Mouse (Mus musculus) kidney, embryonic 14.5 days (tissue): ENCODE data around the gene Tmc4. TPM values are rescaled to one million over a fixed set of nuclear protein-coding genes. Genes with fewer than 3 reads are reported as not detected.
"Not testable (repeated sequence)": the region's sequence is repeated elsewhere in the genome, so short reads cannot be mapped to it uniquely, and the experiment has no call there.

Experiments
- ATAC-seq: fragments of 200-750 bp; cut with Nextera tagmentation; 2 replicates; pipeline ENCODE4 v1.8.0; 2017; ENCODE audit warnings: moderate number of reproducible peaks, mild to moderate bottlenecking, moderate TSS enrichment, moderate library complexity; ENCODE audit not compliant: low FRiP score, low TSS enrichment
- H3K27ac ChIP-seq: fragments of 300-500 bp; sonication (generic); 2 replicates; pipeline ENCODE4 v1.5.1; 2014; ENCODE audit warnings: low read depth, mild to moderate bottlenecking, low read length, moderate library complexity, mixed read lengths
- H3K27me3 ChIP-seq: fragments of 300-500 bp; sonication (generic); 2 replicates; pipeline ENCODE4 v1.6.1; 2014; ENCODE audit warnings: mild to moderate bottlenecking, low read length; ENCODE audit not compliant: control insufficient read depth, insufficient read depth
- H3K36me3 ChIP-seq: fragments of 300-500 bp; sonication (generic); 2 replicates; pipeline ENCODE4 v1.6.1; 2014; ENCODE audit warnings: low read length, mixed read lengths; ENCODE audit not compliant: control insufficient read depth, insufficient read depth
- H3K4me1 ChIP-seq: fragments of 300-500 bp; sonication (generic); 2 replicates; pipeline ENCODE4 v1.6.1; 2014; ENCODE audit warnings: low read length, mixed read lengths; ENCODE audit not compliant: control insufficient read depth, insufficient read depth
- H3K4me2 ChIP-seq: fragments of 300-500 bp; sonication (generic); replicated peaks from 2 replicates; pipeline ENCODE4 v1.6.1; 2014; ENCODE audit warnings: low read depth, mild to moderate bottlenecking, low read length
- H3K4me3 ChIP-seq: fragments of 300-500 bp; sonication (generic); 2 replicates; pipeline ENCODE4 v1.5.1; 2014; ENCODE audit warnings: mild to moderate bottlenecking, low read length
- H3K9ac ChIP-seq: fragments of 300-500 bp; sonication (generic); 2 replicates; pipeline ENCODE4 v1.6.1; 2014; ENCODE audit warnings: low read depth, mild to moderate bottlenecking, low read length, moderate library complexity
- H3K9me3 ChIP-seq: fragments of 300-500 bp; sonication (generic); 2 replicates; pipeline ENCODE4 v1.6.1; 2016; ENCODE audit warnings: low read length; ENCODE audit not compliant: control insufficient read depth
- WGBS: fragments of 180-500 bp; shearing (Covaris S2); extraction: QIAGEN DNeasy Blood & Tissue Kit; methylation state at CpG from one replicate; pipeline ENCODE4 v1.1.7; 2014; 5-methylcytosine and 5-hydroxymethylcytosine counted together
- polyA plus RNA-seq: library from polyadenylated mRNA; unstranded; fragments of >200 nt; fragmentation: Nextera tagmentation; extraction: Ambion mirVana; gene quantifications from 2 replicates; pipeline ENCODE4 v1.2.1, GENCODE M21; 2014

Tmc4 gene
- polyA plus RNA-seq, 1 experiment from 2014 or later, result 19.9 TPM

DNA sequence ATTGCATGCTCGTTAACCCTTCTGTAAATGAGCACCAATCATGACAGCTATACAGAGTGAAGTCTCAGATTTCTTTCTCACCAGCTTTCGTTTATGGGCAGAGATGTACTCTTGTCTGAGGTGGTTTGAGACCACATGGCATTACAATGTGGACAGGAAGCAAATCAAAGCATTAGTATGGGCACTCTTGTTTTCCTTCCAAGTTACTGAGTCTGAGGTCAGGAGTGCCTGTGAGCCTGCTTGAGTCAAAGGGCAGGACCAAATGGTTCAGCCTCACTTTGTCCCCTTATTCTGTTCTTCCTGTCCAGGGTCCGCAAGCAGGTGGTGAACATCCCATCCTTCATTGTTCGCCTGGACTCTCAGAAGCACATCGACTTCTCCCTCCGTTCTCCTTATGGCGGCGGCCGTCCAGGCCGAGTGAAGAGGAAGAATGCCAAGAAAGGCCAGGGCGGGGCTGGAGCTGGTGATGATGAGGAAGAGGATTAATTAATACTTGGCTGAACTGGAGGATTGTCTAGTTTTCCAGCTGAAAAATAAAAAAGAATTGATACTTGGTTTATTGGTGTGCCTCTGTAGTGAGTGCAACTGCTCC is 29.1 kb upstream of the Tmc4 start:
- WGBS, result 62% methylated on average over 11 of the region's 11 CpGs
- ATAC-seq, result no peak
- peaks cover 3% of the 10 kb centered on the region; the same call in 1 of the 2 replicates for H3K4me1 ChIP-seq
- H3K4me2 ChIP-seq, result peak overlapping the region; percentile 87
- H3K4me3 ChIP-seq, result peak overlapping the region; percentile 91
- no peak overlapping the region for H3K27ac ChIP-seq
- H3K9ac ChIP-seq, result peak overlapping the region; percentile 94; the same call in 1 of the 2 replicates
- H3K27me3 ChIP-seq, result no peaks in the 10 kb centered on the region
- H3K36me3 ChIP-seq, result peaks cover 26% of the 10 kb centered on the region
- H3K9me3 ChIP-seq, result no peaks in the 10 kb centered on the region

DNA sequence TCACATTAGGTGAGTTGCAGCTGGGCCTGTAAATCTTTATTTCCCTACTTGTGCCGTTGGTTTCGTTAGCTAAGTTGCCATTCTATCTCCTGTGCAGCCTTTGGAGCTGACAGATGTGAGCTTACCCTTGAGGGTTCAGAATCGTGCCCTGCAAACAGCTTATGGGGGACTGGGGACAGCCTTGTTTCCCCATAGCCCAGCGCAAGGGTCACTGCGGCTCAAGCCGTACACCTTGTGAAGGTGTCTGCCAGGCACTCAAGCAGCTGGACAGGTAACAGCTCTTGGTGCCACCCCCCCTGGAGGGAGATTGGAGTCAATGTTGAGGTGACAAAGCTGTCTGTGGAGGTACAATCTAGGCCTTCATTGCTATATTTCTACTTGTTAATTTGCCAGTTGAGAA is 28.6 kb upstream of the Tmc4 start:
- Histone ChIP-seq H3K27me3 (no peaks in the 10 kb centered on the region), H3K4me1 (peaks cover 3% of the 10 kb centered on the region; the same call in 1 of the 2 replicates), H3K4me3 (peak overlapping the region; percentile 91), H3K36me3 (peaks cover 30% of the 10 kb centered on the region), H3K4me2 (peak overlapping the region; percentile 87), H3K9ac (peak overlapping the region; percentile 94), H3K9me3 (no peaks in the 10 kb centered on the region), H3K27ac (no peak overlapping the region)
- no peak for ATAC-seq
- 17% methylated on average over 6 of the region's 6 CpGs for WGBS

DNA sequence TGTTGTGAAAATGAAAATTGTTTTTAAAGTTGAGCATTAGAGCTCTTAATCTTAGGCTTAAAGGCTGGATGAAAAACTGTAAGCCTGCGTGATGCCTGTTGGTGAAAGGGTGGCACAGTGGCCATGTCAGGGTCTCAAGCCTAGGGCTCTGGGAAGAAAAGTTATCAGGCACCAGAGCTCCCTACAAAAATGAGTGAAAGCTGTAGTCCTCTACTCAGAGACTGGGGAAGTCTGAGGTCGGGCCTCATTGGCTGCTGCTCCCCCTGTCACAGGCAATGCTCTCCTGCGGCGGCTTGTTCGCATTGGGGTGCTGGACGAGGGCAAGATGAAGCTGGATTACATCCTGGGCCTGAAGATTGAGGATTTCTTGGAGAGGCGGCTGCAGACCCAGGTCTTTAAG is 28.1 kb upstream of the Tmc4 start:
- peaks cover 32% of the 10 kb centered on the region for H3K36me3 ChIP-seq
- H3K9ac ChIP-seq, result peak overlapping the region; percentile 94
- ATAC-seq, H3K4me1 ChIP-seq, H3K27me3 ChIP-seq, H3K9me3 ChIP-seq: not testable (repeated sequence)
- H3K4me3 ChIP-seq, result peak overlapping the region; percentile 91
- WGBS, result 1% methylated on average over 6 of the region's 7 CpGs
- H3K4me2 ChIP-seq, result peak overlapping the region; percentile 87
- H3K27ac ChIP-seq, result peak overlapping the region; percentile 95; the same call in 1 of the 2 replicates

DNA sequence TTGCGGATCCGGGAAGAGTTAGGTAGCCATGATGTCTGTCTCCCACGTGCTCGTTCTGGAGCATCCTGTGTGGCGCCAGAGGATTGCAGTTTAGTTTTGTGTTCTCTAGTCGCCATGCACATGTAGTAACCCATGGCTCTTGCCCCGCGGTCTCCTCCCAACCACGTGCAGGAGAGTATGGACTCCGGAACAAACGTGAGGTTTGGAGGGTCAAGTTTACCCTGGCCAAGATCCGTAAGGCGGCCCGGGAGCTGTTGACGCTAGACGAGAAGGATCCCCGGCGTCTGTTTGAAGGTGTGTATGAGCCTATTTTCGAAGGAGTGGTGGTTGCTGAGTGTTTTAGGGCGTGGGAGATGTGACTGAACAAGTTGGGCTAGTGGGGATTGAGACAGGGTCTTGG is 27.1 kb upstream of the Tmc4 start:
- ATAC-seq, result peak; percentile 25
- Histone ChIP-seq H3K9ac (peak overlapping the region; percentile 94), H3K36me3 (peaks cover 40% of the 10 kb centered on the region), H3K27me3 (no peaks in the 10 kb centered on the region), H3K4me2 (peak overlapping the region; percentile 87), H3K4me1 (peaks cover 3% of the 10 kb centered on the region; the same call in 1 of the 2 replicates), H3K27ac (peak overlapping the region; percentile 95), H3K4me3 (peak overlapping the region; percentile 91), H3K9me3 (no peaks in the 10 kb centered on the region)
- 0% methylated on average over 20 of the region's 20 CpGs for WGBS

DNA sequence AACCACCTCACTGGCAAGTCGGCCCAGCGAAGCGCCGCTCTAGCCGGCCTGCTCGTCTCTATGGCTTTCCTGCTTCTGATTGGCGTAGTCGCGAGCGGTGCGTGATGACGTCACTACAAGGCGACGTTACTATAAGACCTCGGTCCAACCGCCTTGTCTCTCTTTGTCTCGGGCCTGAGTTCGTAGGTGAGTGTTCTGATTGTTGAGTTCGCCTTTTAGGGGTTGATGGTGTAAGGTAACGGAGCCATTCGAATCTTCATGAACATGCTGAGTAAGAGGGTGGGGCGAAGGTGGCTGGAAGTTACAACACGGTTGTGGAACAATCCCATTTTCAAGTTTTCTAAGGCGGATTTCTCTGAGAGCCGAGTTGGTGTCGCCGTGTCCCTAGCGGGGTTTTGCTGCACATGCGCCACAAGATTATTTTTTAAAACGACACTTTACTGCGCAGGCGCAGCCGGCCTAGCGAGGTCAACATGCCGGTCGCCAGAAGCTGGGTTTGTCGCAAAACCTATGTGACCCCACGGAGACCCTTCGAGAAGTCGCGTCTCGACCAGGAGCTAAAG is 26.6 kb upstream of the Tmc4 start, which contains the start of gene Rps9:
Gene Rps9, plus strand, starts transcription at position 115 of the 563 bp plus-strand sequence.
- WGBS, result 1% methylated on average over 42 of the region's 42 CpGs
- Histone ChIP-seq H3K27ac (peak within 1 kb of the TSS; percentile 95), H3K36me3 (peaks cover 40% of the 10 kb centered on the region), H3K27me3 (no peaks in the 10 kb centered on the region), H3K4me3 (peak within 1 kb of the TSS; percentile 91), H3K9ac (peak within 1 kb of the TSS; percentile 94), H3K9me3 (no peaks in the 10 kb centered on the region), H3K4me2 (peak within 1 kb of the TSS; percentile 87), H3K4me1 (peaks cover 3% of the 10 kb centered on the region; the same call in 1 of the 2 replicates)
- ATAC-seq, result peak; percentile 95

DNA sequence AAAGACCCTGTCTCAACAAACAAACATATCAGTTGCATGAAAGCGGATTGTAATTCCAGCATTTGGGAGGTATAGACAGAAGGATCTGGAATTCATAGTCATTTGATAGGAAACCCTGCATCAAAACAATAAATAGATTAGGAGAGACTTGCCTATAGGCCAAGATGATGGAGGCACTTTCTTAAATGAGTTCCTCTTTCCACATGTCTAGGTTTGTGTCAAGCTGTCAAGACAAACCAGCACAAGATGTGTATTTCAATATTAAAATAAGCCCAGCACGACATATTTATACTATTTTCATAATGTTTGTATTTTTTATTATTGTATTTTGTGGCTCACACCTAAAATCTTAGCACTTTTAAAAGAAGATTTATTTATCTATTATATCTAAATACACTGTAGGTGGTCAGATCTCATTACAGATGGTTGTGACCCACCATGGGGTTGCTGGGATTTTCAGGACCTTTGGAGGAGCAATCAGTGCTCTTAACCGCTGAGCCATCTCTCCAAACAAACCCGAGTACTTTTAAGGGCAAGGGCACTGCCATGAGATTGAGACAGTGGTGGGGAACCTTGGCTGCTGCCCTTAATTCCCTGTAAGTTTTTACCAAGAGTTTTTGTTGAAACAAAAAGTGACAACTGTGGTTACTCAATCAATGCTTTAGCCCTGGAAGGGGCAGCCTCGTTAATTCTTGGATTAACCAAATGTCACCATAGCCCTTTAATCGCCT is 26.0 kb upstream of the Tmc4 start:
- Histone ChIP-seq H3K4me3 (peak overlapping the region; percentile 91), H3K9ac (peak overlapping the region; percentile 54), H3K9me3 (no peaks in the 10 kb centered on the region), H3K27ac (peak overlapping the region; percentile 95; the same call in 1 of the 2 replicates), H3K4me1 (peaks cover 3% of the 10 kb centered on the region; the same call in 1 of the 2 replicates), H3K36me3 (peaks cover 46% of the 10 kb centered on the region), H3K4me2 (peak overlapping the region; percentile 47), H3K27me3 (no peaks in the 10 kb centered on the region)
- peak; percentile 36 for ATAC-seq
- 21% methylated on average over 6 of the region's 6 CpGs for WGBS

DNA sequence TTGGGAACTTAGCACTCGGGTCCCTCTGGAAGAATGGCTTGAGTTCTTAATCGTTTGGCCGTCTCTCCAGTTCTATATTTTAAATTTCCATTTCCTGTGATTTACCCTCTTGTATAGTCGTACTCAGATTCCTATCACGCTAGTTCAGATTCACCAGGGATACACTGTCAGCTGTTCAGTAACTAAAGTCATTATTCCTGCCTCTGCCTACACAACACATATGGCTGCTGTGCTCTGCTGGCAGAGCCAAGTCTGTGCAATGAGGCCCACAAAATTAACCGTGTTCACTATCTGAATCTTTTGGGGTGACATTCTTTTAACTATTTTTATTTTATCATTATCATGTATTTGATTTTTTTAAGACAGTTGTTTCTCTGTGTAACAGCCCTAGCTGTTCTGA is 21.1 kb upstream of the Tmc4 start:
- Histone ChIP-seq H3K36me3 (peaks cover 43% of the 10 kb centered on the region), H3K27me3 (no peaks in the 10 kb centered on the region), H3K4me3 (no peak overlapping the region), H3K9me3 (no peaks in the 10 kb centered on the region), H3K9ac (no peak overlapping the region), H3K4me2 (no peak overlapping the region), H3K27ac (no peak overlapping the region), H3K4me1 (peaks cover 9% of the 10 kb centered on the region; the same call in 1 of the 2 replicates)
- 94% methylated on average over 6 of the region's 6 CpGs for WGBS
- no peak for ATAC-seq

DNA sequence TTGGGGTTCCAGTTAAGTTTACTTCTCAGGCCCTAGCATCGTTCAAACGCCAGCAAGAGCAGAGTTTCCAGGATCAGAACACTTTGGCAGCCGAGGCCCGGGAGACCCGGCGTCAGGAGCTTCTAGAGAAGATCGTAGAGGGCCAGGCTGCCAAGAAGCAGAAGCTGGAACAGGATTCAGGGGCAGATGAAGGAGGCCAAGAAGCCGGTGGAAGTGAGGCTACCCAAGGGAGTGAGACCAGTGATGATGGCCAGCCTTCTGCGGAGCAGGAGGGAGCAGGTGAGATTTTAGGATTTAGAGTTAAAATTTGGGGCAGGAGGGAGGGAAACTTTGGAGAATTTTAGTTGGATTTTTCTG is 17.6 kb upstream of the Tmc4 start:
- not testable (repeated sequence) for ATAC-seq
- peaks cover 40% of the 10 kb centered on the region for H3K36me3 ChIP-seq
- WGBS, result 5% methylated on average over 9 of the region's 9 CpGs

More for the DNA sequence above, 17.6 kb upstream of the Tmc4 start:
- Histone ChIP-seq H3K4me2 (peak overlapping the region; percentile 81), H3K9ac (peak overlapping the region; percentile 89), H3K27ac (peak overlapping the region; percentile 94), H3K4me1 (peaks cover 15% of the 10 kb centered on the region), H3K4me3 (peak overlapping the region; percentile 79)
- H3K9me3 ChIP-seq, H3K27me3 ChIP-seq: not testable (repeated sequence)
